Mouse (Mus musculus) natural killer cell, adult 2 months (primary cell): ENCODE data around the gene Csnk2a2.
A peak's percentile ranks its signal among the peaks of the same experiment; 100 is the strongest.

ENCODE experiments used
- DNase-seq, 2 experiments: peaks; one replicate each; pipeline ENCODE4 v3.0.0; 2022; ENCODE audit warnings: low spot score in 2 of 2

The Csnk2a2 gene

DNA sequence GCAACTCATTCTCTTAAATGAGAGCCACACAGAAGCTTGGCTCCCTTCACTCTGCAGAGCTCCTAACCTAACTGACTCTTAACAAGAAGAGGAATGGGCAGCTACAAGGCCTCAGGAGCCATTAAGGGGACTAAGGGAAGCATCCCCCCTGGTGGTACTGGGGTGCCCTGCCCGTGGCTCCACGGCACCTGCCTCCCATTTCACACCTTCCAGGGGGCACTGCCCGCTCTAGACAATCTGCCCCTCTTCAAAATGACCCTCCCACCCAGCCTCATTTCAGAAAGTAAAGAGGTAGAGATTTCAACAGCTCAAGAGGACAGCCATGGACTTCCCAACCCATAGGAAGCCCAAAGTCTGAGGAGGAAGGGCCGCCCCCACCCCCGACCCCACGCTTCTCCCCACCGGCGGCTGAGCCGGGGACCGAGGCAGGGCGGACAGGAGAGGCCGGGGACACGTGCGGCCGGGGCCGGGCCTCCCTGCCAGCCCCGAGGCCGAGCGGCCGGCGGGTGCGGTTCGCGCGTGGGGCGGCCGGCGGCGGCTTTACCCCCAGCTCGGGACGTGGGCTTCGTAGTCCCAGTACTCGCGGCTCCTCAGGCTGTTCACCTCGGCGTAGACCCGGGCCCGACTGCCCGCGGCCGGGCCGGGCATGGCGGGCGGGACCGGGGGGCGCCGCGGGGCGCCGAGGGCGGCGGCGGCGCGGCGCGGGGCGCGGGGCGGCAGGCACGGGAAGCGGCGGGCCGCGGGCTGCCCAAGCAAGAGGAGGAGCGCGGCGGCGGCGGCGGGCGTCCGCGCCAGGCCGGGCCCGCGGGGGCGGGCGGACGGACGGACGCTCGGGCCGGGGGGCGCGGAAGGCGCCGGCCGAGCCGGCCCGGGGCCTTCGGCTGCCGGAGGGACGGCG lies 1.8 kb downstream of the Csnk2a2 start:
- peak in 1 of 2 experiments; percentile 2 for DNase-seq

DNA sequence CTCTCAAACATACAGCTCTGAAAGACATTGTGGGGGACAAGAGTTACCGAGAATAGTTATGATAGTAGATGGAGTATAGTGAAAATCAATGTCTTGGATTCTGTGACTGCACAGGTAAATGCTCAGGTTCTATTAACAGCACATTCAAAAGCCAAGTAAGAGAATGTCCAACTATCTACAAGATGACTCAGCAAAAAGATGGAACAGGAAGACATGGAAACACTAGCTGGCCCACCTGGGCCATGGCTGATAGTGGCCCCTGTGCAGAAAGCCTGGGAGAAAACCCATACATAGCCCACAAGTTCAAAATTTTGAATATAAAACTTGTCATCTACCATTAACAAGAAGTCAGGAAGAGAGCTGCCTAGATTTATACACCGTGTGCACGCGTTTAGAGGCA lies 19.8 kb downstream of the Csnk2a2 start:
- no peak for DNase-seq

DNA sequence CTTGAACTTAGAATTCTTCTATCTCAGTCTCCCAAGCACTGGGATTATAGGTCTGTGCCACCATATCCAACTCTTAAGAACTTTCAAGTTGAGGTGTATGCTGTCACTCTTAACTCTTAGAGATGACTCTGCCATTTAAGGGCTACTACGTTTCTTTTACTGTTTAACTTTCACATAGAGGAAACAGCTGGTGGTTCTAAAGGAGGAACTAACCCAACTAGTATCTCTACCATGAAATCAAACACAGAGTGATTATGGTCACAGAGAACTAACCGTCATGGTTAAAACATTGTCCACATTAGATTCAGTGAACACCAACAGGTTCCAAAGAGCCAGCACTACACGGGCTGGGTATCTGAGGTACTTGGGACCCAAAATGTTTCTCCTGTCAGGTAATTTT lies 20.8 kb downstream of the Csnk2a2 start:
- no peak for DNase-seq

DNA sequence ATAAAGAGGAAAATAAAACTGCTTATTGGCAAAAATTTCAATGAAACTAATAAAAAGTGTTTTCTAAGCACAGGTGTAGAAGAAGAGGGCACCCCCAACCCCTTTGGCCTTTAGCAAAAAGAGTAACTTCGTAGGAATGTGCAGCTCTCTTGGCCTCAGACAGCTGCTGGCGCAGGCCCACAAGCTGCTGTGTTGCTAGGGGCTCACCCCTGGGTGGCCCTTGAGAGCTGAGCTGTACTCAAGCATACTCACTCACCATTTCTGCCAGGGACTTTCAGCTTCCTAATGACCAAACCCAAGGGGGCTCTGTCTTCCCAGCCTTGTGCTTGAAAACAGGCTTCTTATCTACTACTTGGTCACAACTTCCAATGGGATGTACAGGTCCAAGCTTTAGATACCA lies 23.3 kb downstream of the Csnk2a2 start:
- no peak for DNase-seq

DNA sequence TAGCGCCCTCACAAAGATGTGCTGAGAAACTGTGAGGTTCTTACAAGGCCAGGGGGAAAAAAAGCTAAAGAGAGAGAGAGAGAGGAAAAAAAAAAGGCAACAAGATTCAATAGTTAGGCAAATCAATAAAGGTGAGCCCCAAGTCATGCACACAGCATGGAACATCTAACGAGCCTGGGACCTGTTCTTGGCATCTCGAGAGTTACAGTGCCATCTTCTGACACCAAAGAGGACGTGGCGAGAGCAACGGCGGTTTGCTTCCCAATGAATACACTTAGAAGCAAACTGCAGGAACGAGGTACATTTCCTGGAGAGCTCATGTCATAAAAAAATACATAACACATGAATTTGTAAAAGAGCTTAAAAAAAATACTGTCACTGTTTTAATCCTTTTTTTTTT lies 37.3 kb downstream of the Csnk2a2 start:
- no peak for DNase-seq

DNA sequence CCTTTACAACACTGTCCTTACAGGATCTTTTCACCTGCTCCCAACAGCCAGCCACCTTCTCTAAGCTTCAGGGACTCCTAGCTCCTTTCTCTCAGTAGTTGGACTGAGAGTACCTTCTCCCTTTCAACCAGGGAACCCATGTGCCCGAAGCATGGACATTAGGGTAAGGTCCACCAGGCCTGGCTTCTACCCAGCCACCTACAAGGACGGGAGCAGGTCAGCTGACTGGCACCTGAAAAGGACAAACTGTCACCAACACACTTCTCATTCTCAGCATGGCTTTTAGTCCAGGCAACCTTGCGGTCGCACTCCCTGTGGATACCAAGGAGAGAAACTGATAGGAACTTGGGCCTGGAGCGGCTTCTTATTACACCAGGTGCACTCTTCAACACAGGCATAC lies 39.6 kb downstream of the Csnk2a2 start:
- DNase-seq: no peak

DNA sequence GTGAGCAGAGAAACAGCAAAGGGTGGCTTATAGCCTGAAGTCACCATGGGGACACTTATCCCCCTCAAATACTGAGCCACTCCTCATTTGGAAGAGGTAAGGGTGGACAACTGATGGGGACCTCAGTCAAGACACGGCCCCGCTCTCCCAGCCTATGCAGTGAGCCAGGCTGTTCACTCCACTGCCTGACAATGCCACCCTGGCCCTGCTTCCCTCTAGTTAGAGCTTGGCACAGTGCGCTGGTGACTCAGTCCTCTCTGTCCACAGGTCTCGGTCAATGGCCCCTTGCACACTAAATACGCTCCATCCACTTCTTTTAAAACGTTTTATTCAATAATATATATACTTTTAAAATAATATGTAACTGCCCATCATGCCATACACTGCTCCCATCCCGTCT lies 42.2 kb downstream of the Csnk2a2 start:
- no peak for DNase-seq

DNA sequence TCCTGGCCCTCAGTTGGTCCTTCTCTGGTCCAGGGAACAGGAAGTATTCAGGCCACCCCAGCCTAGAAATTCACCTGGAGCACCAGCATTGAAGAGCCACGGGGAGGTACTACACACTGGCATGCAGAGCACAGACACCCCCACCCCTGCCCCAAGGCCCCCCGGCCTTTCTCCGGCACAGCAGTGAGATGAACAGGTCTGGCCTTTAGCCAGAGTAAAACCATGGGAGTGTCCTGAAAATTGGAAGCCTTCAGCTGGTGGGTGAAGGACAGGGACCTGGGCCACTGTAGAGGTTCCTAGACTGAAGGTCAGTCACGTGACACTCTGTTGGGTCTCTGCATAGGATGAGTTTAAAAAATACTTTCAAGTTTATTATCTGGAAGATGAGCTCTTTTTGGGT lies 44.8 kb downstream of the Csnk2a2 start:
- DNase-seq: no peak

DNA sequence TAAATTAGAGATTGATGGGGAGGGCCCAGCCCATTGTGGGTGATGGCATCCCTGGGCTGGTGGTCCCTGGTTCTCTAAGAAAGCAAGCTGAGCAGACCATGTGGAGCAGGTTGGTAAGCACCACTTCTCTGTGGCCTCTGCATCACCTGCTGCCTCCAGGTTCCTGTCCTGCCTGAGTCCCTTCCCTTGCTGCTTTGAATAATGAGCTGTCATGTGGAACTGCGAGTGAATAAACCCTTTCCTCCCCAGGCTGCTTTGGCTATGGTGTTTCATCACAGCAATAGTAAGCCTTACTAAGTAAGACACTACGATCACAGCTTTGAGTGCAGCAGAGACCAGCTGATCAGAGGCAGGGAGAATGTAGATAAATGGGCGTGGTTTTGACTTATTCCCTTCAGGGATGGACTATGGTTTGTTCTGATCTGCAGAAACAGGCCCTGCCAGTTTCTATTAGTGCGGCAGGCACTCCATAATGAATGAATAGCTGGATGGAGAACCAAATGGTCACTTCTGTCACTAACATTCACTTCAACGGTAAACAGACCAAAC lies 48.3 kb downstream of the Csnk2a2 start:
- DNase-seq: no peak

DNA sequence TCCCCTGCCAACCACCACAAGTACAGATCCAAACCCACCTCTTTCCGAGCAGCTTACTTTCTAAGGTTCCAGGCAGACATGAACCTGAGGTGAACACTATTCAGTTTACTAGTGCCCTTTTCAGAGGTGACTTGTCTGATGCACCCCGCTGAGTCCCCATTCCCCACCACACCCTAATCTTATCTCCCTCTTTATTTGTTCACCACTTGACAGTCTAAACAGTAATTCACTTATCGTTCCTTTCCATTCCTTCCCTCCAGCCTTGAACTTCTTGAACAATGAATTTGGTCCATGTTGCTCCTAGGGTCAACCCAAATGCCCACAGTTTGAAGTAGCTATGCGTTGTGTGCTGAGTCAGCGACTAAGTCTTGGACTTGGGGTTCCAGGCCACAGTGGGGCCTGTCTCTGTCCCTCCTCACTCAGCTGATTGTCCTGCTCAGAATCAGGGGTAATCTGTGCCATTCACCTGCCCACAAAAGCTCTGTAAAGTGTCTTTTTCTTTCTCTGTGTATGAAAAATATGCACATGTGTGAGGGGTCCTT lies 49.6 kb downstream of the Csnk2a2 start:
- no peak for DNase-seq

DNA sequence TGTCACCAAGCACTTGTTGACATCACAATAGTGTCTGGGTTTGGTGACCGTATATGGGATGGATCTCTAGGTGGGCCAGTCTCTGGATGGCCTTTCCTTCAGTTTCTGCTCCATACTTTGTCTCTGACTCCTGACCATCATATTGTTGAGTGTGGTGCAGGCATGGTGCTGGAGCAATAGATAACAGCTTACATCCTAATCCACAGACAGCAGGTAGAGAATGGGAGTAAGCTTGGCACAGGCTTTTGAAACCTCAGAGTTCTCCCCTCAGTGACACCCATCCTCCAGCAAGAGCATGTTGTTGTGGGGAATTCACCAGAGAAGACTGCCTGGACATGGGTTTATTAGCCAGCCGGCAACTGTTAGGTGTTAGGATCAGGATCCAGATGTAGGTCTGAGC lies 50.4 kb downstream of the Csnk2a2 start:
- no peak for DNase-seq

DNA sequence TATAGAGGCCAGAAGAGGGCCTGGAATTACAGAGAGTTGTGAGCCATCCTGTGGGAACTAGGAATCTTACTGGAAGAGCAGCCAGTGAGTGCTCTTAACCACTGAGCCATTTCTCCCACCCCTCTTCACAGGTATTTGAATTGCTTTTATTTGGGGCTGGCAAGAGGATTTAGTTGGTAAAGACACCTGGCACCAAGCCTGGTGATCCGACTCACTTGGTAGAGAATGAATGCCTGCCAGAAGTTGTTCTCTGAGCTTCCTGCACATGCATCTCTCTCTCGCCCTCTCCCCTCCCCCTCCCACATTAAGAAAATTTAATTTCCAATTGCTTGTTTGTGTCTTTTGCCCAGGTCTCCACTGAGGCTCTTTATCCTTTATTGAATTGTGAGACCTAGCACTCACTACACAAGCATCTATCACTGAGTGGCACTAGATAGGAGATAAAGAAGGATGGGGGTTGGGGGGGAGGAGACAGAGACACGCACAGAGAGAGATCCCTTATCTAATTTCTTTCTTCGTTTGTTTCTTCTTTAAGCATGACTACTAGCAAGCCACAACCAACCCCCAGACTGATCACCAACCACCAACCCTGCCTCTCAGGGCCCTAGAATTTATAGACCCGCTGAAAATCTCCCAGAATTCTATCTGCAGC lies 52.4 kb downstream of the Csnk2a2 start:
- no peak for DNase-seq

DNA sequence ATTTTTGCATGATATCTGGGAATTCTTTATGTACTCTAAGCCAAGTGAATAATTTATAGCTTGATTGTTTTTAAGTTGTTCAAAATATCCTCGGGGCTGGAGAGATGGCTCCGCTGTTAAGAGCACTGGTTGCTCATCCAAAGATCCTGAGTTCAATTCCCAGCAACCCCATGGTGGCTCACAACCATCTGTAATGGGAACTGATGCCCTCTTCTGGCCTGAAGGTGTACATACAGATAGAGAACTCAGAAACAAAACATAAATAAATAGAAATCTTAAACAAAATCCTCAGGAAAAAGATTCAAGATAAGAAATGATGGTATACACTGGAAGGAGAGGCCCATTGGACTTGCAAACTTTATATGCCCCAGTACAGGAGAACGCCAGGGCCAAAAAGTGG lies 53.9 kb downstream of the Csnk2a2 start:
- no peak for DNase-seq

DNA sequence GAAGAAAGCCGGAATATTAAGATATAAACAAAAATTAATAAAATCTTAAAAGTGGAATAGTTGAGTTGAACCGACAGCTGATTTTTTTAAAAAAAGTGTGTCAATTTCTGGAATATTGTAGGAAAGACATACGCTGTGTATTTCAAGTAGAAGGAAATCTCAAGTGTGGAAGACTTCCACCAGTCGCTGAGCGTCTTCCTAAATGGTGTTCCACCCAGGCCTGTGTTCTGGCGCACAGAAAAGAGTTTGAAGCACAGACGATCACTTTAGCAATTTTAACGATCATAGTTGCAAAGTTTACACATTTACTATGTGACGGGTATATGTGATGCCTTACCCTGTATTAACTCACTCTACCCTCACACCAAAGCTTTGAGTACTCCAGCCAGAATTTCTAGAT lies 54.4 kb downstream of the Csnk2a2 start:
- no peak for DNase-seq

DNA sequence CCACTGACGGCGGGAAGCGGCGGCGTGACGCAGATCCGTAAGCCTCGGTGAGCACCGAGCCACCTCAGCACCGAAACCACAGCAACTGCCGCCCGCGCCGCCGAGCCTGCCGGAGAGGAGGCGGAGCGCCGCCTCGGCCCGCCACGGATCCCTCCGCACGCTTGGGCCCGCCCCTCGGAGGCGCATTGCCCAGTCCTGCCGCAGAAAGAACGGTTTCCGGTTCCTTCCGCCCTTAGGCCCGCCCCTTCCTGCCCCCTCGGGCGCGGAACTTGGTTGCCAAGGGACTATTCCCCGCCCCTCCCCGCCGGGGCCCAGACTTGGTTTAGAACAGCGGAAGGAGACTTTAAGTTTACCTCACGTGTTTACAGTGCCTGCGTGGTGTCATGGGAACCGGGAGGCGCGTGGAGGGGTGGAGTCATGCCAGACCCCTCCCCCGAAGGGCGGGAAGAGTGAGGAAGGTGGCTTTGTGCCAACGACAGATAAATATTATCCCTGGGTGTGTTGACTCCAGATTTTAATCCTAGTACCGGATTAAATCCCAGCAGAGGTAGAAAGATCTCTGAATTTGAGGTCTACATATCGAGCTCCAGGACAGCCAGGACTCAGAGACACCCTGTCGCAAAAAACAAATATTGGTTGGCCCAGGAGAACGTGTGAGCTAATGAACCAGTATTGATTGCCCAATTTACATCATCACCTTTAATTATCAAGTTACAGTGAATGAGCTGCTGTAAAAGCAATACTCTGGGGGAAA lies 55.0 kb downstream of the Csnk2a2 start, which contains the start of gene Cfap20:
Gene Cfap20 (minus strand): TSS at position 184 of the 754 bp plus-strand sequence.
- DNase-seq: peak; percentile 100

DNA sequence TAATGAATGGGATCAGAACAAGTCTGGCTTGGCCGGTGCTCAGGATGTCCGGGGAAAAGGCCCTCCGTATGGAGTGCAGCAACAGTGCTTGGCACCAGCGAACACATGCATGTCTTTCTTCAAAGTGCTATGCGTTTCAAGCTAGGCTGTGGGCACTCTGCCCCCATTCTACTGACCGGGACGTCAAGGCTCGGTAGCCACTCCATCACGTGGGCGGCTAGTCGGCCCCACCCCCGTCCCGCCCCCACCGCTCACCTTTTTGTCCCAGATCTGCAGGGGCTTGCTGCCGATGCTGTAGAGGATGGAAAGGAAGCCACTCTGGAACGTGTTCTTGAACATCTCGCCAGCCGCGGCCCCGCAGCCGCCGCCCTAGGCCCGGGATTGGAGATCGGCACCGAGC lies 55.6 kb downstream of the Csnk2a2 start:
- no peak for DNase-seq

DNA sequence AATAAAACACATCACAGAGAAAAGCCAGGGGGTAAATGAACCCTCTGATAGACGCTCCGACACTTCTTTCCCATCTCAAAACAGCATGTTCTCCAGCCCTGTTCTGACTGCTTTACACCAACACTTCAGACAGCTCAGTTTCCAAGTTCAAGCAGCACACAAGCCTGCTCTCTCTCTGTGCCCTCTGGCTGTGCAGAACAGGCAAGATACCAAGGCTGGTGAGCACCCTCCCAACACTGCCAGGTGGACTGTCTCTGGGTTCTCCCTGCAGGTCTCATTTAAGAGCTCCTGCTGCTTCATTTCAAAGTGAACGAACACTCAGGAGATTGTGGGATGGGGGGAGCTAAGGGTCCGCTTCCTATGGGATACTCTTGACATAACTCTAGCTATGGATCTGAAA lies 56.7 kb downstream of the Csnk2a2 start:
- no peak for DNase-seq

DNA sequence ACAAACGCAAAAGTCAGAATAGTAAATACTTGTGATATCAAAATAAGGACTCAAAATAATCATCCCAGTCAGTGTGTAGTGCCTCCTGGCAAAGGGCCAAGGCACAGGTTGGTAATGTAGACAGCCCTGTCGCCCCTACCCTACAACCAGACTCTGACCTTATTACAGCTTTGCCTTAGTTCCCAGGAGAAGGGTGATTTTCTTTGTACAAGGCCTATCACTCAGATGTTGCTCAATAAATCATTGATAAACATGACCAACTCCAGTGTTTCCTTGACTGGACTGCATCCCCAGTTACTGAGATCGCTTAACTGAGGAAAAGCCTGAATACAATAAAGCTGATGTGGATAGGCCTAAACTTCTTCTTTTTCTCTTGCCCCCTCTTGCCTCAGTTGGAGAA lies 57.4 kb downstream of the Csnk2a2 start:
- no peak for DNase-seq

DNA sequence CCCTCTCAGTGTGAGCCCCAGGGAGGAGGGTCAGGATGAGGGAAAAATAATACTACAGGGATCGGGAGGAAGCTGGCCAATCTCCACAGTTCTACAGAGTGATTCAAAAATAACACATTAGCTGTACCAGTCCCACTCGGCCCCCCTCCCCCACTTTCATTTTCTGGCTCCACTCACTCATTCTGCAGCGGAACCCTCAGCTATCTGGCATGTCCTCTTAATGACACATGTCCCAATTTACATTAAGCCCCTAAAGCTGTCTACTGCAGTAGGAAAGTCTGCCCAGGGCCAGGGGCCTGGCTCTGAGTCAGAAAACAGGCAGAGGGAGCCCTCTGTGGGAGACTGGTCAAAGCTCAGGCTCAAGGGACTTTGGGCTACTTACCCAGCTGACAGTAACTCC lies 59.9 kb downstream of the Csnk2a2 start:
- no peak for DNase-seq

DNA sequence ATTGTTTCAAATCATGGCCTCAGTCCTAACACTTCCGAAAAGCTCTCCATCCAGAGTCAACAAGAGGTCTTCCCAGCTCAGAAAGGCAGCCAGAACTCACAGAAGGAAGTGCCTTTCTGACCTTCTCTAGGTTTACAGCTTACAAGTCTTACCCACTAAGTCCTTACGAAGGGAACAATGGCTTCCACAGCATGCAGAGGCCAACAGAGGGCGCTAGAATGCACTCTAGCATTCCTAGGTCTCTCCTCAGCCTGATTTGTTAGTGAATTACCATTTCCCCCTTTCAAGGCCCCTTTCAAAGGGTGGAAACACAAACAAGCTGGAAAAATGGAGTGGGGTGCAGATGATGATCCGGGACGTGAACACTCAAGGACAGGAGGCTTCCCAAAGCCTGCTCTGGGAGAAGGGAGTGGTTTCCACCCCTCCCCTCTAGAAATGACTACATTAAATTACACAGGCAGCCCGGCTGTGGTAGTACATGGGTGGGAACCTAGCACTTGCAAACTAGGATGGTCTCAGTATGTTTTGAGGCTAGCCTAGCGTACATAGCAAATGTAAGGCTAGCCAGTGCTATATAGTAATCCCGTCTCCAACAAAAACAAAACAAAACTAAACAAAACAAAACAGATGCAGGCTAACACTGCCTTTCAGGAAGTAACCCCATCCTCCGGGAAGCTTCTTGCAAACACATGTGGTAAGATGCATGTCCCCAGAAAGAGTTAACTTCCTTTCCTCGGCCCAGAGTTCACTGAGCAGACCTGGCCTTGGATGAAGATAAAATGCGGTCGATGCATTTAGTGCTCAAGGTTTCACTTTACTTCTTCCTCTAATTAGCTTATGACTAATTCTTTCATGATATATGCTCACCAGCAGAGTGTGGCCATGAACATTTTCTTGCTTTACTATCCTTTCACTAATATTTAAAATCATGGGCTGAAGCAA lies 62.0 kb downstream of the Csnk2a2 start:
- DNase-seq: peak; percentile 51 to 67

DNA sequence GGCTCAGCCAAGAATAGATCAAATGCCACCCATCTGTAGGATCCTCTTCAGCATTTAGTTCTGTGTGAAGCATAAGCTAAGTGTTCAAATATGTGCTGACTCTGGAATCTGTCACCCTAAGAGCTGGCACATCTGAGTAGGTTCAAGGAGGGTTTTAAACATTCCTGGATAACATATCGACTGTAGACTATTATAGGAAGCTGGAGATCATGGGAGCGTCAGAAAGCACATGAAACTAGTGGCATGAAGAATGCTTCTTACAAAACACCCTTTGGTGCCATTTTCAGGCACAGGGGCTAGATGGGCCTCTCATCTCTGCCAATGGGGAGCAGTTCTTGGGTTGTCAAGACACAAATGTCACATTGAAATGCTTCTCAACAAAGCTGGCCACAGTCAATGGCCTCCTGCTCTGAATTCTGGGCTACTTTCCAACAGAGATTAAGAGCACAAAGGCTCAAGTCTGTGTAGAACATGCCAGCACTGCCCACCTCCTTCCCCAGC lies 63.0 kb downstream of the Csnk2a2 start:
- DNase-seq: no peak
